Mouse (Mus musculus): ENCODE measurements around the gene Mrc2.

Gene Mrc2

DNA sequence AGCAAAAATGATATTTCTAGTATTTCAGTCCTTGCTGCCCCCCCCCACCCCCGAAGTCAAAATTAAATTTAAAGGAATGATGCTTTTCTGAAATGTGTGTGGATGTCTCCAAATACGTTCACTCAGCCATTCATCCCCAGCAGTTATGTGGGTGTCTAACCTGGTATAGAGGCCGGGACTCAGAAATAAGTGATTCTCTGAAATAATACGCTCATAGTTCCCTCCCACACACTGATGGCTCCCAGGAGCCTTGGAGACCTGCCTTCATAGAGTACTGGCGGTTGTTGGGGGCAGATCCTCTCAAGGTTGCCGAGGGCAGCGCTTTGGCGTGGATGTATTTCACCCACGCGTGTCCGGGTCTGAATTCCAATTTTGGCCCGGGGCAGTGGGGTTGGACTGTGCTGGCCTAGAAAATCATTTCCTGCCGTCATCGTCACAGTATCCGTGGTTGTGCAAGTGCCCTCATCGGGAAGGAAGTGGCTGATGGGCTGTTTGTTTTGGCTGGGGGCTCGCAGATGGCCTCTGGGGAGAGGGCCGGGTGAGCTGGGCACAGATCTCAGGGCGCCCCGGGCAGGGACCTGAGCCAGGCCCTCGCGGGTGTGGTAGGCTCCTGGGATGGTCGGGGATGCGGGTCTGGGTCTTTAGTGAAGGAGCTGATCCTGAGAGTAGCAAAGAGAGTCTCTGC lies 19.0 kb downstream of the Mrc2 start:
- DNase-seq (ENCODE audit: low spot score) = no peak

- no peak for DNase-seq (ENCODE audit: low spot score)
Observed at GRCm38 (mm10) chr11:105312311-105312942, 20.0 kb downstream of the Mrc2 start.

DNA sequence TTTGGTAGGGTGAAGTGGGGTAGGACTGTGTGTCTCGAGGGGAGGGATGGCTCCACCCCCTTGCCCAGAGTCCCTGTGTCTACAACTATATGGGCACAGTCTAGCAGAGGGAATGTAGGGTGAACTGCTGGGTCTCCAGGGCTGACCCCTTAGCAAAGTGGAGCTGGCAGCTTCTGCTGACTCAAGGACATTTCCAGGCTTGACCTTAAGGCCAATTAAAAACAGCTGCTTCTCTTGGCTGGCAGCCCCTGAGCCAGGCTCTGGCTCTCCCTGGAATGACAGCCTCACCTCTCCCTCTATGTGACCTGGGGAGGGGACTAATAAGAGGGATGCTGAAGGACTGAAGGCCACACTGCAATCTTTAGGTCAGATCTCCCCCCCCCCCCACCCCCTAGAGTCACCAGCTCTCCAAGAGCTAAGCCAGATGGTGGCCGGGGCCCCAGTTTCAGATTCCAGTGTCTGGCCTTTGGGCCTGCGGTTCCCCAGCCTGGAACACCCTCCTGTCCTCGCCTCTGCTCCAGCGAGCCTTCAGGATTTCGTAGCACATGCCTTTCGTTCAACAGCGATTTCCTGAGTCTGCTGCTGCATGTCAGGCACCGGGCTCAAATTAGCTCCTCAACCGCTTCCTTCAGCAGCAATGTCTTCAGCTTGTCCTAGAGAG lies 20.7 kb downstream of the Mrc2 start:
- no peak for DNase-seq (ENCODE audit: low spot score)

- no peak for DNase-seq (ENCODE audit: low spot score)
Observed at GRCm38 (mm10) chr11:105313633-105314014, 21.2 kb downstream of the Mrc2 start.

DNA sequence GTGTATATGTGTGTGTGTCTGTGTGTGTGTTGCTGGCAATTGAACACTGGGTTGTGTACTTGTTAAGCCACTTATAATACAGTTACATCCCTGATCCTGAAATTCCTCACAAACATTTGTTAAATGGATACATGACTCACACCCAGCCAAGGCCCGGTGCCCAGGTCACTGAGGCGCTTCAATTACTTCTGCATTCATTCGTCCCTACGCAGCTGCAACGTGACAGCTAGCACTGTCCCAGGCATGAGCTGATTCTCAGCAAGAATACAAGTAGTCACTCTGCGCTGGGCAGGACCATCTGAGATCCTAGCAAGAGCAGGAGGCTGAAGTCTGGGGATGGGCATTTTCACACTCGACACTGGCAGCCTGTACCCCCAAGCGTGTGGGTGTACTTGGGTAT lies 22.9 kb downstream of the Mrc2 start:
- no peak for DNase-seq (ENCODE audit: low spot score)

GRCm38 (mm10) chr11:105316121-105316520 lies 23.7 kb downstream of the Mrc2 start:
- no peak for DNase-seq (ENCODE audit: low spot score)

DNA sequence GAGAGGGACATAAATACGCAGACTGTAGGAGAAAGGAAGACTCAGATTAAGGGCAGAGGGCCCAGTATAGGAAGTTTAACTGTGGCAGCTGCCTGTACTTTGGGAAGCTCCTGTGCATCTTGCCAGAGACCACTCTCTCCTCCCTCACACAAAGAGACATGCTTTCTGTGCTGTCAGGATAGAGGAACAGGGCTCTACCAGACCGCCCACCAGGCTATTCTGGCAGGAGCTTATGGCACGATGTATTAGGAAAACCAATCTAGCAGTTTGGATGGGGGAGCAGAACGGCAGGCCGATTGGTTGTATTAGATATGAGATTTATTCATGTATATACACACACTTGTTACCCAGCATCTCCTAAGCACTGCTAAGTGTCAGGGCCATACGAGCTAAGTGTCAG lies 25.3 kb downstream of the Mrc2 start:
- DNase-seq (ENCODE audit: low spot score) = no peak

DNA sequence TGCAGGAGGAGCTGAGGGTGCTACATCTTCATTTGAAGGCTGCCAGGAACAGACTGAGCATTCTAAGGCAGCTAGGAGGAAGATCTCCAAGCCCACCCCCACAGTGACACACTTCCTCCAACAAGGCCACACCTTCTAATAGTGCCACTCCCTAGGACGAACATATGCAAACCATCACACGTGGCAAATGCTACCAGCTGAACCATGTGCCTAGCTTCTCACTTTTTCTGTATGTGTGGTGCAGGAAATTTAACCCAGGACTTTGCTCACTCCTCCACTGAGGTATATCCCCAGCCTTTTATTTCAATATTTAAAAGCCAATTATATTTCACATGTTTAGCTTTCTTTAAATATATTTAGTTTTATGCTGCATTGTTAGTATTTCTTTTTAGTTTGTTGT lies 28.6 kb downstream of the Mrc2 start:
- no peak for DNase-seq (ENCODE audit: low spot score)

GRCm38 (mm10) chr11:105323530-105323929 lies 31.1 kb downstream of the Mrc2 start:
- DNase-seq (ENCODE audit: low spot score) = no peak

- no peak for DNase-seq (ENCODE audit: low spot score)
Observed at GRCm38 (mm10) chr11:105327101-105327500, 34.7 kb downstream of the Mrc2 start.

GRCm38 (mm10) chr11:105329962-105330361 lies 37.5 kb downstream of the Mrc2 start:
- DNase-seq (ENCODE audit: low spot score) = peak; percentile 37

- DNase-seq (ENCODE audit: low spot score) = no peak
Observed at GRCm38 (mm10) chr11:105331129-105331528, 38.7 kb downstream of the Mrc2 start.

DNA sequence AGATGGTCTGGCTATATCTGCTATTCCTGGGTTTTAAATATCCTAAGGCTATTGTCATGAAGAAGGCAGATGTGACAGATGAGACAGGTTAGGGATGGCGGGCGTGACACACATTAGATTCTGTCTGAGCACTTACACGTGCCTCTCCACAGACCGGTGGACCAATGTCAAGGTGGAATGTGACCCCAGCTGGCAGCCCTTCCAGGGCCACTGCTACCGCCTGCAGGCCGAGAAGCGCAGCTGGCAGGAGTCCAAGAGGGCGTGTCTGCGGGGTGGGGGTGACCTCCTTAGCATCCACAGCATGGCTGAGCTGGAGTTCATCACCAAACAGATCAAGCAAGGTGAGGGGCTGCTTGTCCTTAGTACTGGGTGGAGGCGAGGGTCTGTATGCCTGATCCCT lies 39.3 kb downstream of the Mrc2 start:
- DNase-seq (ENCODE audit: low spot score) = peak; percentile 66

DNA sequence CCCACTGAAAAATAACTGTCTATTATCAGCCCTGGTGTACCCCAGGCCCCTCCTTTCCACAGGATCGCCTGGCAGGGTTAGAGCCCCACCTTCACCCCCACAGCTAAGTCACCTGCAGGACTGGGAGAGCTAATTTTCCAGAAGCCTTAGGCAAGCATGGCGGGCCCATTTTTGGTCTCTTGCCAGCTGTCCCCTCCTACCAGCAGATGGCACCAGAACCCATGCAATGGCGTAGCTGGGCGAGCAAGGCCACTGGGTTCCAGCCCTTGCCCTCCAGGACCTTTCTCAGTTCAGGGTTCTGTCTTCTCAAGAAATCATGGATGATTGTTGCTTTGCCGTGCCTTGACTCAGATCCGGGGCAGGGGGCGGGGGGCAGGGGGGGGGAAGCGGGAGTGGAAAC lies 40.0 kb downstream of the Mrc2 start:
- peak; percentile 45 for DNase-seq (ENCODE audit: low spot score)

DNA sequence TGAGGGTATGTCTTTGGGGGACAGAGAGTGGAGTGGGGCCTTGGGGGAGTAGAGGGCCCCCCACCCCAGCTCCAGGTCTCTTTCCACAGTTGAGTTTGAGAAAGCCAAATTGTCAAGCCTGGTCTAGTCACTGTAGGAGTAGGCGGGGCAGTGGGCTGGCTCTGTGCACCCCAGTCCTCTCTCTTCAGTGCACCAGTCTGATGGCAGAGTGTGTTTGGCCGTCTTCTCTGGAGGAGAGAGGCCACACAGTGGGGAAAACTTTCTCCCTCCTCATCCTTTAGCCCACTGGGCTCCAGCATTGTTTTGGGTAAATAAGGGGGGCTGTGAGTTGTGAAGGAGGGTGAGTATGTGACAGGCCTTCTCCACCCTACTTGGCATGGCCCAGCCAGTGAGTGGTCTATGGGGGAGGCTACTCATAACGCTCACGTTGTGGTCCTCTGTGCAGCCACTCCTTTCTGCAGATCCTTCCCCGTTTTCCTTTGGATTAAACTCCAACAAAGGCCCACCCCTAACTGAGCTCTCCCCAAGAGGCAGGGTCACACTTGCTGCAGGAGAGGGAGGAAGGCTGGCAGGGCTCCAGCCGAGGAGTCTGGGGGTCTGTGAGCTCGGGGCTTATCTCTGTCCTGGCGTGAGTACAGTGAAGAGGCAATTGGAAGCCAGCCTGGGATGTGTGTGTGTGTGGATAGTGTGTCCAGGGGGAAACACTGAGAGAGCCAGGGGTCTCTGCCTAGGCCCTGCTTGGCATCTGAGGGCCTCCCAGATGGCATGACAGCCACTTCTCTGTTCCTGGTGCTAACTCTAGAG lies 41.6 kb downstream of the Mrc2 start:
- DNase-seq (ENCODE audit: low spot score) = no peak

GRCm38 (mm10) chr11:105338596-105339390 lies 46.4 kb downstream of the Mrc2 start:
- DNase-seq (ENCODE audit: low spot score) = no peak

- peak; percentile 40 for DNase-seq (ENCODE audit: low spot score)
Observed at GRCm38 (mm10) chr11:105345284-105345683, 52.8 kb downstream of the Mrc2 start.

DNA sequence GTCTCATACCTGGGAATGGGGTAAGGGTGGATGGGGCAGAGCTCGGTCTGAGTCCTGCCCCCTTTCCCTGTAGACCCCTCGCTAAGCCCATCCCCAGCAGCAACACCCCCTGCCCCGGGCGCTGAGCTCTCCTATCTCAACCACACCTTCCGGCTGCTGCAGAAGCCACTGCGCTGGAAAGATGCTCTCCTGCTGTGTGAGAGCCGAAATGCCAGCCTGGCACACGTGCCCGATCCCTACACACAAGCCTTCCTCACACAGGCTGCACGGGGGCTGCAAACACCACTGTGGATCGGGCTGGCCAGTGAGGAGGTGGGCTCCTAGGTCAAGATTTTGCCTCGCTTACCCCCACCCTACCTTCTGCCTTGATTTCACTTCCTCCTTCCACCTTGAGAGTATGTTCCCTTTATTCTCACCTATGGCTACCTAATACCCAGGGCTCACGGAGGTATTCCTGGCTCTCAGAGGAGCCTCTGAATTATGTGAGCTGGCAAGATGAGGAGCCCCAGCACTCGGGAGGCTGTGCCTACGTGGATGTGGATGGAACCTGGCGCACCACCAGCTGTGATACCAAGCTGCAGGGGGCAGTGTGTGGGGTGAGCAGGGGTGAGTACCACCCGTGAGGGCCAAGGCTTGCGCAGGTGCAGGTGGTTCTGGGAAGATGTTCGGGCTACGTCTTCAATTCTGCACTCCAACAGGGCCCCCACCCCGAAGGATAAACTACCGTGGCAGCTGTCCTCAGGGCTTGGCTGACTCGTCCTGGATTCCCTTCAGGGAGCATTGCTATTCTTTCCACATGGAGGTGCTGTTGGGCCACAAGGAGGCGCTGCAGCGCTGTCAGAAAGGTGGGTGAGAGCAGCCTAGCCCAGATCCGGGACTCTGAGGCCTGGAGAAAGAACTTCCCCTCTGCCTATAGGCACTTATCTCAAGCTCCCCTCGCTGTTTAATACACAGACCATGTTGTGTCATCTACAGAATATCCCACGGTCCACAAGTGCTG lies 55.0 kb downstream of the Mrc2 start:
- DNase-seq (ENCODE audit: low spot score) = peak; percentile 90

GRCm38 (mm10) chr11:105348495-105348982 lies 56.1 kb downstream of the Mrc2 start:
- no peak for DNase-seq (ENCODE audit: low spot score)

DNA sequence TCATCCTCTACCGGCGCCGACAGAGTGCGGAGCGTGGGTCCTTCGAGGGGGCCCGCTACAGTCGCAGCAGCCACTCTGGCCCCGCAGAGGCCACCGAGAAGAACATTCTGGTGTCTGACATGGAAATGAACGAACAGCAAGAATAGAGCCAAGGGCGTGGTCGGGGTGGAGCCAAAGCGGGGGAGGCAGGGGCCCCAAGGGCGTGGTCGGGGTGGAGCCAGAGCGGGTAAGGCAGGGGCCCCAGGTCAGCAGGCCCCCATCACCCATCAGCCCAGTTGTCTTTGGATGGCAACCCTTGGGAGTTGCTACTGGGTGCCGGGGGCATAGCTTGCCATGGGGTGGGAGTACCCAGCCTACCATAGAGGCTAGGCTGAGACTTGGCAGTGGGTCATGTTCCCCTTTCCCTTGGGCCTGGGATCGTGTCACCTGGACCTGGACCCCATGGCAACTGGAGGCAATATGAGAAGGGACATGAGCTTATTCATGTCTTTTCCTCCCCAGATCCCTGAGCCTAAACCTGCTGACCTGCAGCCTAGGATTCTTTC lies 57.4 kb downstream of the Mrc2 start:
- no peak for DNase-seq (ENCODE audit: low spot score)
